Mouse (Mus musculus): ENCODE results near the gene 4921530L21Rik. TPM values are rescaled to one million over a fixed set of nuclear protein-coding genes. Genes with fewer than 3 reads are reported as not detected.

The 4921530L21Rik gene
- not detected for polyA plus RNA-seq (2017; shearing (Covaris generic))

DNA sequence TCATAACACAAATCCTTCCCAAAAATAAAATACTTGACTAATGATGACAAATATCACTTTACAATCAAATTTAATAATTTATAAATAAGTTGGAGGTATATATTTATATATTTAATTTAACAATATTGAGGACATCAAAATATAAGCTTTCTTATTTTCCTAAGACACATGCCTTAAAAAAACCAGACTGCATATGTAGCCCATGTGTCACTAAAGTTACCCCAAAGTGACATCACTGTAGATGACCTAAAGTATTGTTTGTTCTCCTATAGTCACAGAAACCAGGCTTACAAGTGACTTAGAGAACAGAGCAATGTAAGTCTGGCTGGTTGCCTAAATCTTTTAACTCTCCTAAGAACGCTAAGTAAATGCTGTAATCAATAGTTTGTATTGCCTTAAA, at the start of gene 4921530L21Rik:
Gene 4921530L21Rik (plus strand): TSS at position 301 of the 400 bp plus-strand sequence.

